Mouse (Mus musculus) olfactory bulb, adult 2 months (tissue): Measurements from ENCODE around the gene Galnt17. TPM values are rescaled to one million over a fixed set of nuclear protein-coding genes. Genes with fewer than 3 reads are reported as not detected.

Experiments used
- H3K27ac ChIP-seq: fragments of 200-500 bp; 2 replicates; pipeline ENCODE4 v1.5.1; 2012; ENCODE audit warnings: low read depth, low read length; ENCODE audit not compliant: insufficient read depth
- H3K4me1 ChIP-seq: fragments of 200-500 bp; 2 replicates; pipeline ENCODE4 v1.6.1; 2012; ENCODE audit warnings: low read length; ENCODE audit not compliant: control insufficient read depth, insufficient read depth
- H3K4me3 ChIP-seq: fragments of 200-500 bp; 2 replicates; pipeline ENCODE4 v1.5.1; 2012; ENCODE audit warnings: mild to moderate bottlenecking, low read depth, low read length, moderate library complexity; ENCODE audit not compliant: insufficient read depth
- CTCF ChIP-seq: fragments of 200-500 bp; IDR thresholded peaks from 2 replicates; pipeline ENCODE4 v1.5.1; 2012; ENCODE audit warnings: low read depth, mild to moderate bottlenecking, low read length, moderate library complexity; ENCODE audit not compliant: insufficient read depth
- POLR2A ChIP-seq: fragments of 200-500 bp; IDR thresholded peaks from 2 replicates; pipeline ENCODE4 v1.6.1; 2012; ENCODE audit warnings: mild to moderate bottlenecking, low read depth, low read length, moderate library complexity; ENCODE audit not compliant: insufficient read depth
- WGBS: fragments of 180-500 bp; shearing (Covaris S2); methylation state at CpG from one replicate; pipeline ENCODE4 v1.1.7; 2018; 5-methylcytosine and 5-hydroxymethylcytosine counted together
- polyA plus RNA-seq: library from polyadenylated mRNA; stranded (reverse); fragments of >200 nt; gene quantifications from 2 replicates; pipeline ENCODE4 v1.2.4, GENCODE M21; 2012; ENCODE audit warnings: low replicate concordance; ENCODE audit not compliant: missing spikeins, insufficient read depth, insufficient read length

Galnt17 gene
- polyA plus RNA-seq, 1 experiment, result not detected

DNA sequence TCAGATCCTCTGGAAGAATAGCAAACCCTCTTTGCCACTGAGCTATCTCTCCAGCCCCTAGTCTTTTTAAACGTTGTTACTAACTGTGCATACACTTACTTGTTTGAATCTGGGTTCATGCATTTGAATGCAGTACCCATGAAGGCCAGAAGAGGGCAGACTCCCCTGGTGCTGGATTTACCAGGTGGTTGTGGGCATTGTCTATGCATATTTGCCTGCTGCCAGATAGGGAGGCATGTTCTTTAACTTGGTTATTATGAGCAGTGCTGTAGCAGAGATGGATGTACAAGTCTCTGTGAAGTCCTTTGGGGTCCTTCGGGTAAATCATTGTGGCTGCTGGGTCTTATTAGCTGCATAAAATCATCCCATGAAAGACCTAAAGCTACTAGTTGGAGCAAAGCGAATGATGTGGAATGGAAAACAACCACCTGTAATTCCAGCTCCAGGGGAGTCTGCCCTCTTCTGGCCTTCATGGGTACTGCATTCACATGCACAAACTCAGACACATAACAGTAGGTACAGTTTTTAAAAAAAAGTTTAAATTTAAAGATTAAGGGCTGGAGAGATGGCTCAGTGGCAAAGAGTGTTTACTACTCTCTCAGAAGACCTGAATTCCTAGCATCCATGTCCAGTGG is 300.3 kb downstream of the Galnt17 start:
- no peaks in the 10 kb centered on the region for H3K4me1 ChIP-seq
- no peak for TF ChIP-seq POLR2A
- TF ChIP-seq CTCF, result no peak
- no peak overlapping the region for H3K4me3 ChIP-seq
- 60% methylated on average over 3 of the region's 3 CpGs for WGBS
- H3K27ac ChIP-seq, result no peak overlapping the region

DNA sequence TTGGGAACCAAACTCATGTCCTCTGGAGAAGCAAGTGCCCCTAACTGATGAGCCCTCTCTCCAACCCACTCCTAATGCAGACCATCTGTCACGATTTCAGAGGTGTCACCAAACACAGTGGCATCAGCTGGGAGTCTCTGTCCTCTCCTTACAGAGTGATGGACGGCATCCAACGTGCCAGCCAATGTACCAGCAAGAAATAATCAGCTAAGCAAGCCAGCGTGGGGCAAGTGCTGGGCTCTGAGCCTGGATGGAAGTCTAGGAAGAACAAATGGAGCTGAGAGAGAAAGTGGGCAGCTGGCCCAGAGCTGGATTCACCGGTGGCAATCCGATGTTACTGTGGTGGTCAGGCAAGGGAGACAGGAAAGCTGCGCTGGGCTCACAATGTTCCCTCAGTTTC is 301.1 kb downstream of the Galnt17 start:
- WGBS, result 32% methylated on average over 7 of the region's 7 CpGs
- H3K4me3 ChIP-seq, result no peak overlapping the region
- no peak for TF ChIP-seq CTCF
- no peak for TF ChIP-seq POLR2A
- no peak overlapping the region for H3K27ac ChIP-seq
- H3K4me1 ChIP-seq, result no peaks in the 10 kb centered on the region

- Histone ChIP-seq H3K27ac (no peak overlapping the region), H3K4me3 (no peak overlapping the region), H3K4me1 (no peaks in the 10 kb centered on the region)
- 75% methylated on average over 3 of the region's 3 CpGs for WGBS
- TF ChIP-seq CTCF, result no peak
- no peak for TF ChIP-seq POLR2A
Observed at GRCm38 (mm10) chr5:131006524-131006923, 301.8 kb downstream of the Galnt17 start.

GRCm38 (mm10) chr5:131000572-131000971 is 307.7 kb downstream of the Galnt17 start:
- 88% methylated on average over 2 of the region's 2 CpGs for WGBS
- TF ChIP-seq CTCF, result no peak
- no peak for TF ChIP-seq POLR2A
- no peak overlapping the region for H3K27ac ChIP-seq

GRCm38 (mm10) chr5:130979321-130979720 is 329.0 kb downstream of the Galnt17 start:
- no peak overlapping the region for H3K4me3 ChIP-seq
- no peak overlapping the region for H3K27ac ChIP-seq
- TF ChIP-seq POLR2A, result no peak
- TF ChIP-seq CTCF, result no peak
- 69% methylated on average over 8 of the region's 8 CpGs for WGBS
- no peaks in the 10 kb centered on the region for H3K4me1 ChIP-seq

More at GRCm38 (mm10) chr5:131000572-131000971, 307.7 kb downstream of the Galnt17 start:
- H3K4me3 ChIP-seq, result no peak overlapping the region
- H3K4me1 ChIP-seq, result no peaks in the 10 kb centered on the region

GRCm38 (mm10) chr5:130978871-130979270 is 329.4 kb downstream of the Galnt17 start:
- 65% methylated on average over 2 of the region's 2 CpGs for WGBS
- Histone ChIP-seq H3K4me3 (no peak overlapping the region), H3K27ac (no peak overlapping the region), H3K4me1 (no peaks in the 10 kb centered on the region)
- TF ChIP-seq POLR2A, result no peak
- TF ChIP-seq CTCF, result no peak

DNA sequence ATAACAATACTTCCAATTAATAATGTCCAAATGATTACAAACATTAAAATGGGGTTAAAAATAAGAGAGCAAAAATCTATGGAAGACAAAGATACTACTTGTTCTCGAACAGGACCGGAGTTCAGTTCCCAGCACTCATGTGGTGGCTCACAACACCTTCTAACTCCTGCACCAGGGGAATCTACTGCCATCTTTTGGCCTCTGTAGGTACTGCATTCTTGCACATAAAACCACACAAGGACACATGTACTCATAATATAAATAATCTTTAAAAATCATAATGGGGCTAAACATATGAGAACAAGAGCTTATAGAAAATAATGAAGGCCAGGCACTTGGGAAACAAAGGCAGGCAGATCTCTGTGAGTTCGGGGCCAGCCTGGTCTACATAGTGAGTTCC is 330.3 kb downstream of the Galnt17 start:
- TF ChIP-seq CTCF (no peak), POLR2A (no peak)
- Histone ChIP-seq H3K4me3 (no peak overlapping the region), H3K4me1 (no peaks in the 10 kb centered on the region), H3K27ac (no peak overlapping the region)
- WGBS, result 90% methylated on average over 3 of the region's 3 CpGs

- H3K27ac ChIP-seq, result no peak overlapping the region
- whole genome bisulfite sequencing, result 90% methylated on average over 7 of the region's 7 CpGs
- H3K4me3 ChIP-seq, result no peak overlapping the region
- H3K4me1 ChIP-seq, result no peaks in the 10 kb centered on the region
- TF ChIP-seq CTCF, result no peak
- TF ChIP-seq POLR2A, result no peak
Observed at GRCm38 (mm10) chr5:130952361-130952760, 355.9 kb downstream of the Galnt17 start.

DNA sequence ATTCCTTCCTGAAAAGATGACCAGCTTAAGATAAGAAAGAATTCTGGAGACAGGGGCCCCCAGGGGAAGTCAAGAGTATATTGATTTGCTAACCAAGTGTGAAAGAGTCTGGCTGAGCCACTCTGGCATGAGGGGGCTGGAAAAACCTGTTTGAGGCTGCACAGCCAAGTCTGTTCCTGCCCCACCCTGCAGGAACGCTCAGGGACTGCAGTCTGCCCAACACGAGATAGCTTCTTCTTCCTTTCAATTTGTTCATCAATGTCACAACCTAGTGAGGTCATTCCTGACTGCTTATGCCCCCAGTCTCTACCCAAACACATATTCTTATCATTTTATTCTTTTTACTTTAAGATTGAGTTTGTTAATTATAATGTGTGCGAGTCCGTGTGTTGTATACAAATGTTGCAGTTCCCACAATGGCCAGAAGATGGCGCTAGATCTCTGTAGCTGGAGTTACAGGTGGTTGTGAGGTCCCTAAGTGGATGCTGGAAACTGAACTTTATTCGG is 357.4 kb downstream of the Galnt17 start:
- no peak for TF ChIP-seq CTCF
- no peak for TF ChIP-seq POLR2A
- no peak overlapping the region for H3K4me3 ChIP-seq
- H3K27ac ChIP-seq, result no peak overlapping the region
- H3K4me1 ChIP-seq, result no peaks in the 10 kb centered on the region
- WGBS, result 61% methylated on average over 6 of the region's 6 CpGs
